Mouse (Mus musculus) lung, adult 10 weeks (tissue): ENCODE measurements around the gene Cd3eap. TPM values are rescaled to one million over a fixed set of nuclear protein-coding genes. Genes with fewer than 3 reads are reported as not detected.

Experiments
- polyA plus RNA-seq: library from polyadenylated mRNA; stranded (reverse); fragments of 350-450 nt; fragmentation: Illumina TruSeq; extraction: RNeasy Lipid Tissue Mini Kit (QIAGEN cat#74804); gene quantifications from one replicate; pipeline ENCODE4 v1.2.3, GENCODE M21; 2014; ENCODE audit warnings: low read depth, low replicate concordance; ENCODE audit not compliant: insufficient read depth

The Cd3eap gene
- 5.7 TPM for polyA plus RNA-seq

DNA sequence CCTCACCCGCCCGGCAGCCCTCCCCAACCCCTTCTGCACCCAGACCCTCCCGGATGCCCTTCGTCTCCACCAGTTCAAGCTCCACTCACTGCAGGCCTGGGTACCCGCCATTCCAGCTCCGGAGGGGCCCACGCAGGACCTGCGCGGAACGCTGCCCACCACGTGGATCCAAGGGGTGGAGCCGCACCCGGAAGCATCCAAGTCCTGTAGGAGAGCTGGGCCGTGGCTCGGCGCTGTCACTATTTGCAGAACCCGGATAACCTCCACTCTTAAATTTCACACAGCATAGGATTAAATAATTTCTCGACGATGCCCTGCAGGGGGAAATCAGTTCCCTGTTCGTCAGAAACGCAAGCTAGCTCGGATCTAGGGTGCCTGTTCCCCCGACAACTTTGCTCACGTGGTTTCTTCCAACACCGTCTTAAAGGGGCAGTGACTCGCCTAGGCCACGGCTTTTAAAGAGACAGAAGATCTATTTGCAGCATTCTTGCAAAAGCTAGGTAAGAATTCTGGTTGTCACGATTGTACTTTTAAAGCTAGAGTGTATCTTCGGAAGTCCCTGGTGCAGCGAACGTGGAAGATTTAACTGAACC, at the start of gene Cd3eap, which contains the start of gene Ppp1r13l:
Gene Cd3eap (minus strand): TSS at position 185 of the 593 bp plus-strand sequence.
Gene Ppp1r13l (plus strand): TSS at position 451 of the 593 bp plus-strand sequence.

DNA sequence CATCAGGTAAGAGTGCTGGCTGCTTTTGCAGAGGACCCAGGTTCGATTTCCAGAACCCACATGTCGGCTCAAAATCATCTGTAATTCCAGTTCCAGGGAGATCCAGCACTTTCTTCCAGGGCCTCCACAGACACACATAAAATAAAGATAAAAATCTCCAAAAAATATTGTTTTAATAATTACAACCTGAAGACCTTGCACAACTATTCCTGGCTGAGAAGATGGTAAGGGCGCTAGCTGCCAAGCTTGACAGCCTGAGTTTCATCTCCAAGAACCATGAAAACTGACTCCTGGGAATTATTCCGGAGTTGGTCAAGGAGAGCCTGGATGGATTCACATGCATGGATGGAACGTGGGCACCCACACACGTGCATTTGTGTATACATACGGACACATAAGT, 45.2 kb upstream of the Cd3eap start, which contains the start of gene Ckm:
Gene Ckm (plus strand): TSS at position 301 of the 400 bp plus-strand sequence.

DNA sequence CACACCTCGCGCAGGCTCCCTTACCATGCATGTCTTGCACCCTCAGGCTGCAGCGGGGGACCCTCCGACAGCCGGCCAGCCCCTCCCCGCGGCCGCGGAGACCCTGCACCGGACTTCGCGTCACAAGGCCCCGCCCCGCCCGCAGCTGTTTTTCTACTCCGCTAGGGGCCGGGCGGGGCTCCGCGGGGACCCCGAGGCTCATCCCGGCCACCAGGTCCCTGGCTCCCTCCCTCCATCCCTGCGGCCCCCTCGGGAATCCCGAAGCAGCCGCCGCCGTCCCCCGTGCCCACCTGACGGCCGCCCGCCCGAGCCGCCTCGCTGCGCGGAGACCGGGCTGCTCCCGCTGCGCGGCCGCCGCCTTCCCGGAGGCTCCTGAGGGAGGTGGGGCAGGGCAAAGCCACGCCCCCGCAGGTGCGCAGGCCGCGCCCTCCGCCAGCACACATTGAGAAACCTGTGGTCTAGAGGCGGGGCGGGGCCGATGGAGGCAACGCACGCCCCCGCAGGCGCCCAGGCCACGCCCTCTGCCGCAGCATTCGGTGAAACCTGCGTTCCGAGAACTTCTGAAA, 44.5 kb upstream of the Cd3eap start, which contains the start of gene Klc3:
Gene Klc3 (minus strand): TSS at position 374 of the 566 bp plus-strand sequence.

DNA sequence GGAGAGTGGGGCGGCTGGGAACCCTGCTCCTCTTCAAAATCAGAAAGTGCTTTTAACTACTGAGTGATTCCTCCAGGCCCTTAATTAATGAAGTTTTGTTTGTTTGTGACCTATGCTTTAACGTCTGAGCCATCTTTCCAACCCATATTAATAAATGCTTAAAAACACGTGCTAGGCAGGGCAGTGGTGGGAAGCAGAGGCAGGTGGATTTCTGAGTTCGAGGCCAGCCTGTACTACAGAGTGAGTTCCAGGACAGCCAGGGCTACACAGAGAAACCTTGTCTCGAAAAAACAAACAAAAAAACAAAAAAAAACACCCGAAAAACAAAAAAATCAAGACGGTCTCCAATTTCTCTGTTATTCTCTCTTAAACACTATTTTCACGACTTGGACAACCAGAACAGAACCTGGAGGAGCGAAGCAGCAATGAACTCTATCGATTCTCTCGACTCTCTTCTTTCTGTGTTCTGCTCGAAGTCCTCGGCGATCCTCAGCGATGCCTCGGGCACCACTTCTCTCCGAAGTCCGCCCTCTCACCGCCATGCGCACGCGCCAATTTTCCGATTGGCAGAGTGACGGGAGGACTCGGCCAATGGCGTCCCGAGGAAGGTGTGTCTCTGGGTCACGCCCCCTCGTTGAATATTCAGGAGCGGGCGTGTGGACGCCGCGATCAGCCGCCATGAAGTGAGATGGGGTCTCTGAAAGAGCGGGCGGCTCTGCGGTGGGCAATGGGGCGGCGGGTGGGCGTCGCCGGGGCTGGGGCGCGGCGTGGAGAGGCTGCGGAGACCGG, 22.3 kb upstream of the Cd3eap start, which contains the start of gene Ercc2:
Gene Ercc2 (plus strand): TSS at position 634 of the 789 bp plus-strand sequence.

DNA sequence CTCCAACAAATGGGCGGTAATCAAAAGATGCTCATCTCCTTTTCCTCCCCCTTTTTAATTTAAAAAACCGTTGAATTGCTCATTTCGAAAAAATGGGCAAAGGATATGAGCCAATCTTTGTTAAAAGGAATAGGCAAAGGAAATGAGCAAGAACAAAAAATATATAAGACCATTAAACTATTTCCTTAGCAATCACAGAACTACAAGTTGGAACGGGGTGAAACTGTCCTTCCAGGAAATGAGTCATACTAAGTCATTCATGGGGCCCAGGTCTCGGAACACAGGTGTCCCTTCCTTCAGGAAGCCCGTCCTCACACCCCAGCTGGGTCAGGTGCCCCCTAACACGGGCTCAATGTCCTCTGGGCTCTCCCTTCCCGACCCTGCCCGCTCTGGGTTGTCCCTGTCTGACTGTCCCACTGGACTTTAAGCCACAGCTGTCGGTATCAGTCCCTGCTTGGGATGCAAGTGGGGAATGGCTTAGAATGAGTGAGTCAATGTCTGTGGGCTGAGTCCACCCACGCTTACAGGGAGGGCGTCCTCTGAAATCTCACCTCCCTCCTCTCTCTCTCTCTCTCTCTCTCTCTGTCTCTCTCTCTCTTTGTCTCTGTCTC, 14.9 kb downstream of the Cd3eap start, which contains the start of gene Ercc1:
Gene Ercc1 (plus strand): TSS at position 542 of the 611 bp plus-strand sequence.

DNA sequence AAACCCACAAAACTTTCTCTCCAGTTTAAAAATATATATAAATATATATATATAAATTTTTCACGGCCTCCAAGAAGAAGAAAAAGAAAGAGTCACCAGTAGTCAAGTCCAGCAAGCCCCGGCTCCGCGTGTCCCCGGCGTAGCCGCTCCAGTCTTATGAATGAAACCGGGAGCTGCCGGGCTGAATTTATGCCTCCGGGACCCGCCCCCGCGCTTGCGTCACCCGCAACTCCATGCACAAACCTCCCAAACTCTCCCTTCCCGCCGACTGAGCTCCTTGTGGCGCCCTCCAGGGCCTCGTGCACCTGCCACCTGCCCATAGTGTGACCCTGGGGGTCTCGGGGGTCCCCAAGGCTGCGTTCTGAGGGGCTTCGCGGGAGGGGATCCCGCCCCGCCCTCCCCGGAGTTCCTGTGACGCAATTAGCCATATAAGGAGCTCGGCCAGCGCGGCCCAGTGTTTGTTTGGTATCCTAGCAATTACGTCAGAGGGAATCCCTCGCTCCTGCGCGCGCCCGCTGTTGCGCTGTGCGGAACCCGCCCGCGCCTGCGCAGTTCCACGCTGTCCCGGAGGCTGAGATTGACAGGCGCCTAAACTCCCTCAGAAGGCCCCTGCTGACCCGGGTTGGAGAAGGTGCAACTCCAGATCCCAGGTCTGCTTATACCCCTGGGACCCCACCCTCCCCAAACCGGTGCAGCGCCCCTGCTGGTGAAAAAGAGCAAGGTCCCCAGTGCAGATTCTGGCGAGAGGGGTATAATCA, 49.2 kb downstream of the Cd3eap start, which contains the start of gene Fosb:
Gene Fosb (minus strand): TSS at position 168 of the 758 bp plus-strand sequence.

Other genes with a start within 250 kb of the Cd3eap start
- gene Gm4969, start 241.1 kb downstream of the Cd3eap start, polyA plus RNA-seq = not detected
- 5.1 TPM for gene Fbxo46, start 239.6 kb downstream of the Cd3eap start, polyA plus RNA-seq
- 6.5 TPM for gene Qpctl, start 210.2 kb downstream of the Cd3eap start, polyA plus RNA-seq
- 65.6 TPM for gene Snrpd2, start 209.8 kb downstream of the Cd3eap start, polyA plus RNA-seq
- gene Gipr, start 193.4 kb downstream of the Cd3eap start, polyA plus RNA-seq = 0.12 TPM
- 40.3 TPM for gene Eml2, start 183.1 kb downstream of the Cd3eap start, polyA plus RNA-seq
- gene Gpr4, start 146.9 kb downstream of the Cd3eap start, polyA plus RNA-seq = 4.3 TPM
- 14.0 TPM for gene Opa3, start 131.1 kb downstream of the Cd3eap start, polyA plus RNA-seq
- 88.6 TPM for gene Vasp, start 87.7 kb downstream of the Cd3eap start, polyA plus RNA-seq
- gene Ppm1n, start 79.4 kb downstream of the Cd3eap start, polyA plus RNA-seq = not detected
- 22.9 TPM for gene Rtn2, start 76.9 kb downstream of the Cd3eap start, polyA plus RNA-seq
- 1.3 TPM for gene Fosb, start 49.4 kb downstream of the Cd3eap start, polyA plus RNA-seq
- 27.7 TPM for gene Ercc1, start 14.7 kb downstream of the Cd3eap start, polyA plus RNA-seq
- 2.5 TPM for gene Ppp1r13l, start 266 bp upstream of the Cd3eap start, polyA plus RNA-seq
- gene Ercc2, start 22.5 kb upstream of the Cd3eap start, polyA plus RNA-seq = 14.0 TPM
- 7.1 TPM for gene Klc3, start 44.6 kb upstream of the Cd3eap start, polyA plus RNA-seq
- 26.2 TPM for gene Ckm, start 45.3 kb upstream of the Cd3eap start, polyA plus RNA-seq
- gene Mark4, start 99.3 kb upstream of the Cd3eap start, polyA plus RNA-seq = 9.0 TPM
- 1.3 TPM for gene Exoc3l2, start 103.8 kb upstream of the Cd3eap start, polyA plus RNA-seq
- 6.7 TPM for gene Bloc1s3, start 148.9 kb upstream of the Cd3eap start, polyA plus RNA-seq
- gene Trappc6a, start 148.9 kb upstream of the Cd3eap start, polyA plus RNA-seq = 58.3 TPM
- 0.13 TPM for gene Nkpd1, start 158.4 kb upstream of the Cd3eap start, polyA plus RNA-seq
- 50.4 TPM for gene Ppp1r37, start 203.6 kb upstream of the Cd3eap start, polyA plus RNA-seq
- 1.9 TPM for gene Zfp296, start 217.8 kb upstream of the Cd3eap start, polyA plus RNA-seq
- 93.3 TPM for gene Gemin7, start 218.1 kb upstream of the Cd3eap start, polyA plus RNA-seq
- 17.3 TPM for gene Clasrp, start 245.0 kb upstream of the Cd3eap start, polyA plus RNA-seq